Mouse (Mus musculus) hindbrain, postnatal 0 days (tissue): Measurements from ENCODE around the gene Nrp1. TPM values are rescaled to one million over a fixed set of nuclear protein-coding genes. Genes with fewer than 3 reads are reported as not detected.

Experiments
- ATAC-seq: fragments of 200-750 bp; cut with Nextera tagmentation; 2 replicates; pipeline ENCODE4 v1.8.0; 2017; ENCODE audit warnings: mild to moderate bottlenecking, moderate TSS enrichment, moderate library complexity
- DNase-seq: peaks from one replicate; pipeline ENCODE4 v3.0.0-alpha.2; 2015; ENCODE audit warnings: low spot score
- H3K27ac ChIP-seq: fragments of 300-500 bp; sonication (generic); 2 replicates; pipeline ENCODE4 v1.5.1; 2014; ENCODE audit warnings: mild to moderate bottlenecking
- H3K27me3 ChIP-seq: fragments of 300-500 bp; sonication (generic); 2 replicates; pipeline ENCODE4 v1.6.1; 2014; ENCODE audit warnings: low read length, mixed read lengths; ENCODE audit not compliant: insufficient read depth
- H3K36me3 ChIP-seq: fragments of 300-500 bp; sonication (generic); 2 replicates; pipeline ENCODE4 v1.6.1; 2014; ENCODE audit warnings: low read length, mixed read lengths; ENCODE audit not compliant: insufficient read depth
- H3K4me1 ChIP-seq: fragments of 300-500 bp; sonication (generic); 2 replicates; pipeline ENCODE4 v1.6.1; 2014; ENCODE audit warnings: antibody characterized with exemption, low read length, mixed read lengths; ENCODE audit not compliant: insufficient read depth
- H3K4me2 ChIP-seq: fragments of 300-500 bp; sonication (generic); 2 replicates; pipeline ENCODE4 v1.6.1; 2014; ENCODE audit warnings: low read depth, mild to moderate bottlenecking, low read length, moderate library complexity, mixed read lengths
- H3K4me3 ChIP-seq: fragments of 300-500 bp; sonication (generic); 2 replicates; pipeline ENCODE4 v1.5.1; 2014; ENCODE audit warnings: low read length
- H3K9ac ChIP-seq: fragments of 300-500 bp; sonication (generic); replicated peaks from 2 replicates; pipeline ENCODE4 v1.6.1; 2014; ENCODE audit warnings: mild to moderate bottlenecking, low read length, moderate library complexity, mixed read lengths
- H3K9me3 ChIP-seq: fragments of 300-500 bp; sonication (generic); 2 replicates; pipeline ENCODE4 v1.6.1; 2016; ENCODE audit warnings: low read length, mixed read lengths
- CTCF ChIP-seq: IDR thresholded peaks from 2 replicates; pipeline ENCODE4 v1.5.1; 2016; ENCODE audit warnings: antibody characterized with exemption, control low read depth, low read depth
- WGBS: fragments of 180-500 bp; shearing (Covaris S2); extraction: QIAGEN DNeasy Blood & Tissue Kit; methylation state at CpG from one replicate; pipeline ENCODE4 v1.1.7; 2014; 5-methylcytosine and 5-hydroxymethylcytosine counted together
- polyA plus RNA-seq: library from polyadenylated mRNA; unstranded; fragments of >200 nt; fragmentation: Nextera tagmentation; extraction: Ambion mirVana; gene quantifications from 2 replicates; pipeline ENCODE4 v1.2.1, GENCODE M21; 2015
- total RNA-seq: library from RNA; depleted of rRNA; stranded (reverse); fragments of >200 nt; gene quantifications from 2 replicates; pipeline ENCODE4 v1.2.3, GENCODE M21; 2014

The Nrp1 gene
- total and polyA plus RNA-seq, 2 experiments from 2014 or later = 44.3 to 51.0 TPM

DNA sequence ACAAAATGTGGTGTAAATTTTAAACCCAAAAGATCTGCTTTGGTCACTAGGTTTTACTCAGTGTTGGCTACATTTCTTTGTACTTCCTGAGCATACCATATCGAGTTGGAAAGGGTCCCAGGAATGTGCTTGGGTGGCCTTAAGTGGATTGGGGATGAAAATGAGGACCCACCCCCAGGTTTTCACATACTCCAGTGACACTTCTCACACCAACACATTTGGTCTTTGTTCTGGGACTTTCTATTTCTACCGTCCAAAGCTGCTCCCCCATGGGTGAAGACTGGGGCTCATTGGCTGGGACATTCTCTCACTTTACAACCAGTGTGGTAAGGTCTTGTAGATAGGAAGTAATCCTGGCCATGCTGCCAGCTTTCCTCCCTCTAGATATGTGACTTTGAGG lies 111.7 kb downstream of the Nrp1 start:
- H3K9ac ChIP-seq = no peak overlapping the region
- ATAC-seq (no peak), DNase-seq (no peak)
- no peak for TF ChIP-seq CTCF
- H3K27me3 ChIP-seq = no peaks in the 10 kb centered on the region
- H3K27ac ChIP-seq = no peak overlapping the region
- H3K36me3 ChIP-seq = peaks cover 7% of the 10 kb centered on the region; the same call in 1 of the 2 replicates
- H3K4me1 ChIP-seq = no peaks in the 10 kb centered on the region
- no peaks in the 10 kb centered on the region for H3K9me3 ChIP-seq
- WGBS = 59% methylated on average over 2 of the region's 2 CpGs
- H3K4me2 ChIP-seq = no peak overlapping the region
- no peak overlapping the region for H3K4me3 ChIP-seq

DNA sequence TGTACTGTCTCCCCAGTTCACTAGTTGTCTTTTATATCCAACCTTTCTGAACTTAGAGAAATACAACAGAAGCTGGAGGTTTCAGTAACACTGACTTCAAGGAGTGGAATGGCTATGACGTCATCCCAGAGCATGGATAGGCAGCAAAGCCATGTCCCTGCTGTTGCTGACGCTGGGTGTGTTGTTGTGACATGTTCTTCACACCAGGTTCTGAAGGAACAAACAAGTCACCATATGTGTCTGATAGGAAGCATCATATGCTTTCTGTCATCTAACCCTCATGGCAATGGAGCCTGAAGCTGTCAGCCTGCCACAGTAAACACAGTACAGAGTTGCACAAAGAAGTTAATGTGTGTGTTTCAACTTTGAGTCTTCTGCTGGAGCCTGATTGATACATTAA lies 112.8 kb downstream of the Nrp1 start:
- H3K4me2 ChIP-seq = no peak overlapping the region
- H3K27ac ChIP-seq = no peak overlapping the region
- H3K4me1 ChIP-seq = no peaks in the 10 kb centered on the region
- no peak for ATAC-seq
- WGBS = 86% methylated on average over 2 of the region's 2 CpGs
- H3K9me3 ChIP-seq = no peaks in the 10 kb centered on the region
- TF ChIP-seq CTCF = no peak
- peaks cover 7% of the 10 kb centered on the region; the same call in 1 of the 2 replicates for H3K36me3 ChIP-seq
- H3K4me3 ChIP-seq = no peak overlapping the region
- DNase-seq = no peak
- H3K9ac ChIP-seq = no peak overlapping the region
- H3K27me3 ChIP-seq = no peaks in the 10 kb centered on the region

DNA sequence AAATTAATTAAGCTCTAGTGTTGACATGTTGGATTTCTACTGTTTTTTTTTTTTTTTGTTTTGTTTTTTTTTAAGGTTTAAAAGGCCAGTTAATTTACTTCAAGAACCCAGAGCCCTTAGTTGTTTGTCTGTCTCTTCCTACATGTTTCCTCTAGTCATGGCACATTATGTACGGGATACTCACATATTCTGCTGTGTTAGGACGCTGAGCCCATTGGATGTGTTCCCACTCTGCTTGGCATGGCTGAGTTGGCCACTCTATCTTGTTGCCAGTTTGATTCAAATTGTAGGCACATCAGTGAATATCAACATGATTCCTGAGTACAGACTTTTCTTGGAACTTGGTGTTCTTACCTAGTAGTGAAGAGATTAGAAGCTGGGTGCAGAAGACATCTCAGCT lies 114.5 kb downstream of the Nrp1 start:
- DNase-seq (peak; percentile 30), ATAC-seq (no peak)
- Histone ChIP-seq H3K4me3 (no peak overlapping the region), H3K27me3 (no peaks in the 10 kb centered on the region), H3K9me3 (no peaks in the 10 kb centered on the region), H3K4me2 (no peak overlapping the region), H3K4me1 (no peaks in the 10 kb centered on the region), H3K27ac (no peak overlapping the region), H3K36me3 (peaks cover 7% of the 10 kb centered on the region; the same call in 1 of the 2 replicates), H3K9ac (no peak overlapping the region)
- no peak for TF ChIP-seq CTCF
- 56% methylated on average over 2 of the region's 2 CpGs for WGBS

DNA sequence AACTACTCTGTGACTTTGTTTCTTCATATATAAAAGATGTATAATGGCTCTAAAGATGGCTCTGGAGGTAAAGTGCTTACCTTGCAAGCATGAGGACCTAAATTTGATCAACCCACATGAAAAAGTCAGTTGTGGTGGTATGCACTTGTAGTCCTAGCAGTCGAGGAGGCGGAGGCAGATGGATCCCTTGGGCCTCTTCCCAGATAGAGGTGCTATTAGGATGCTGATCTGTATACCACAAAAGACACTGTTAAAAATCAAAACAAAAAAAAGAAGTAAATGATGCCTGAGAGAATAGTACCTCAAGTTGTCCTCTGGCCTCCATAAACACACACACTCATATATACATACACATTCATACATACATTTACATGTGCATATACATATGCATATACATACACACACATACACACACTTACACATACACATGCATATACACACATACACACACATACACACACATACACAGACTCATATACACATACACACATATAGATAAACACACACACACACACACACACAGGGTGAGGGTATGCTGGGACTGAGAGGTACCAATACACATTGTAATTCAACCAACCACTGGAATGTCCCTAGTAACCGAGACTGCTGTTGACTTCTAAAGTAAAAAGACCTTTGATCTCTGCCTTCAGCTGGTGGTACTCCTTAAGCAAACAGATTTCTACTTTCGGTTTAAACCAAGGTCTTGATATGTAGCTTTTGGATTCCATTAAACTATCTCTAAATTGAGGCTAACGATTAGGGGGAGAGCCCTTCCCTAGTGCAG lies 115.2 kb downstream of the Nrp1 start:
- H3K4me3 ChIP-seq = no peak overlapping the region
- H3K36me3 ChIP-seq = peaks cover 4% of the 10 kb centered on the region; the same call in 1 of the 2 replicates
- no peaks in the 10 kb centered on the region for H3K9me3 ChIP-seq
- no peaks in the 10 kb centered on the region for H3K4me1 ChIP-seq
- H3K27me3 ChIP-seq = no peaks in the 10 kb centered on the region
- no peak for TF ChIP-seq CTCF
- H3K27ac ChIP-seq = no peak overlapping the region
- WGBS = 82% methylated on average over 5 of the region's 5 CpGs
- ATAC-seq = no peak
- H3K4me2 ChIP-seq = no peak overlapping the region
- no peak overlapping the region for H3K9ac ChIP-seq
- DNase-seq = no peak

DNA sequence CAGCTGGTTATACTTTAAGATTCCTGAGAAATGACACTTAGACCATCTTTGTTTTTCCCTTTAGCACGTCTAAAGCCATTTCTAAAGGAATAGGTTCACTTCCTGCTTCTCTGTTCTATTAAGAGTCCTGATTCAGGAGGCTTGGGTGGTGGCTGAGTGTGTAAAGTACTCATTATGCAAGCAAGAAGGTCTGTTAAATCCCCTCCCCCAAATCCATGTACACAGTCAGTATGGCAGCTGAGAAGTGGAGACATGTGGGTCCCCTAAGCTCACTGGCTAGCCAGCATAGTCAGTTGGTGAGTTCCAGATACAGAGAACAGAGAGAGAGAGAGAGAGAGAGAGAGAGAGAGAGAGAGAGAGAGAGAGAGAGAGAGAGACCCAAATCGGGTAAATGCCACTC lies 116.2 kb downstream of the Nrp1 start:
- 61% methylated on average over 2 of the region's 2 CpGs for WGBS

DNA sequence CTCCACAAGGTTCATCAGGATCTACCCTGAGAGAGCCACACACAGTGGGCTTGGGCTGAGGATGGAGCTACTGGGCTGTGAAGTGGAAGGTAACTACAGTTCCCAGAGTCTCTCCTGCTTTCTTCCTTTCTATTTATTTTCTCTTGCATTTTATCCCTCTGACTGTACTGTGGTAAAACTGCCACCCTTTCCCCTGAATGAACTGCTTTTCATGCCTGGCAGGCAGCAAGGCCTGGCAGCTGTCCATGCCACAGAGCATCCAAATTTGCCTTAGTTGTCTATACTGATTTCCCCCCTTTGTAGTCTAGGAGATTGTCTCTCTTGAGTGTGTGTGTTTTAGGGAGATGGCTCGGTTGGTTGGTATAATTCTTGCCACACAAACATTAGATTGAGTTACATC lies 117.8 kb downstream of the Nrp1 start:
- DNase-seq = peak; percentile 51
- H3K9ac ChIP-seq = no peak overlapping the region
- no peak for TF ChIP-seq CTCF
- no peak overlapping the region for H3K4me2 ChIP-seq
- 29% methylated on average over 1 of the region's 1 CpGs for WGBS
- H3K36me3 ChIP-seq = no peaks in the 10 kb centered on the region
- H3K9me3 ChIP-seq = no peaks in the 10 kb centered on the region
- no peaks in the 10 kb centered on the region for H3K27me3 ChIP-seq
- no peak for ATAC-seq
- no peak overlapping the region for H3K4me3 ChIP-seq
- no peak overlapping the region for H3K27ac ChIP-seq
- H3K4me1 ChIP-seq = no peaks in the 10 kb centered on the region

More for the DNA sequence above, 116.2 kb downstream of the Nrp1 start:
- Histone ChIP-seq H3K36me3 (no peaks in the 10 kb centered on the region), H3K4me2 (no peak overlapping the region), H3K9ac (no peak overlapping the region), H3K4me1 (no peaks in the 10 kb centered on the region), H3K9me3 (no peaks in the 10 kb centered on the region), H3K27ac (no peak overlapping the region), H3K27me3 (no peaks in the 10 kb centered on the region), H3K4me3 (no peak overlapping the region)
- TF ChIP-seq CTCF = no peak
- ATAC-seq (no peak), DNase-seq (no peak)

DNA sequence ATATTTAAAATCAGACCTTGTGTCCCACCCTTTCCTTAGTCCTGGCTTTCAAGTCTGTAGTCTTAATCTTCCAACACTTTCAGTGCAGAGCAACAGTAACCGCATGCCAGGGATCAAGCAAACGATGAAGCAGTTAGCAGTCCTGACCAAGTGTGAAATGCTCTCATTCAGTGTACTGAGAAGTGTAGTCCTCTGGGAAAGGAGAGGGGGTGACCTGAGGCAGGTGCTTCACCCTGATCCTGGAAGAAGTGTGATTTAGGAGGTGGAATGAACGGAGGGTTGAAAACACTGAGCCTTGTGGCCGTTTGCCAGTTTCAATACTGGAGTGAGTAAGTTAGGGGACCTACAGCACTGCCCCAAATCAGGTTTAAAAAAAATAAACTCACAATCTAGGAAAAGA lies 119.6 kb downstream of the Nrp1 start:
- H3K9ac ChIP-seq = no peak overlapping the region
- no peak overlapping the region for H3K4me2 ChIP-seq
- ATAC-seq (no peak), DNase-seq (no peak)
- no peaks in the 10 kb centered on the region for H3K36me3 ChIP-seq
- H3K9me3 ChIP-seq = no peaks in the 10 kb centered on the region
- H3K4me1 ChIP-seq = no peaks in the 10 kb centered on the region
- no peak overlapping the region for H3K27ac ChIP-seq
- 84% methylated on average over 4 of the region's 4 CpGs for WGBS
- no peaks in the 10 kb centered on the region for H3K27me3 ChIP-seq
- TF ChIP-seq CTCF = no peak
- no peak overlapping the region for H3K4me3 ChIP-seq
